Mouse (Mus musculus) cortical plate, adult 2 months (tissue): ENCODE results near the gene Gamt.

ENCODE experiments used
- CTCF ChIP-seq: fragments of 200-500 bp; IDR thresholded peaks from 2 replicates; pipeline ENCODE4 v1.5.1; 2011; ENCODE audit warnings: mild to moderate bottlenecking, control low read depth, low read length; ENCODE audit not compliant: insufficient read depth; ENCODE audit errors: extremely low read depth
- POLR2A ChIP-seq: fragments of 200-500 bp; IDR thresholded peaks from 2 replicates; pipeline ENCODE4 v1.6.1; 2011; ENCODE audit warnings: mild to moderate bottlenecking, low read length, control low read depth; ENCODE audit not compliant: insufficient read depth; ENCODE audit errors: extremely low read depth

DNA sequence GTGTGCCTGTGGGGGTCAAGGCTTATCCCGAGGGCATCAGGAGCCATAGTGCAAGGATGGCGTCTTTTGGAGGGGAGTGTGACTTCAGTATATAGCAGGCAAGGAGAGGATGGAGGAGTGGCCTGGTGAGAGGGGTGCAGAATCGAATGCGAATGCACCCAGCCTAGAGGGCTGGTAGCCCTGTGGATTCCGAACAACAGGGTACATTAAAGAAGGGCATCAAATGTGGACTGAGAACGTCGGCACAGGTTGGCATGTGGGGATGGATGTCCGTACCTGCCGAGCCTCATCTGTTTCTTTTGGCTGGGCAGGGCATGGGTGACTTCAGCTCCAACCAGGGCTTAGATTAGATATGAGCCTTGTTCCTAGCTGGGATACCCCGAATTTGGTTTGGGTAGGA is 39.0 kb upstream of the Gamt start:
- TF ChIP-seq POLR2A = no peak
- TF ChIP-seq CTCF = no peak
